ENCODE assay signal across 12 mouse cellular contexts in the genomic region with DNA sequence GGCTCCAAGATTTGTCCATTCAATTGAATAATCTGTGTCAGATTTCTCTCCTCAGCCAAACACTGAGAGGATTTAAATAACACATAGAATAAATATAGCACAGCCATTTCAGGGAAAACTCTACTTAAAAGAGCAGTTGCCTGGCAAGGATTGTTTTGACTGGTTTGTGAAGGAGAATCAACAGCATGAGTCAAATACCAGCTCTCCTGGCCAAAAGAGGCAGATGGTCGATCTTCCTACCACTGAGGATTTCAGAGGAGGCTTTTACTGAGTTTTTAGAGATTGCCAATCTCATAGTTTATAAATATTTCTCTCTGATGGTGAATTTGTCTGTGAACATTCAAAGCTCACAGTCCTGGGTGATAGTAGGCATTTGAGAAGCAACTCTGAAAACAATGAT. TPM values are rescaled to one million over a fixed set of nuclear protein-coding genes. Genes with fewer than 3 reads are reported as not detected.
A peak's percentile ranks its signal among the peaks of the same experiment; 100 is the strongest.
DNase-seq lines count a peak whose midpoint lies in the region; ATAC-seq and TF ChIP-seq lines count a peak whose summit lies in the region.
"Had no signal": no experiment of that assay in that cellular context is flagged by ENCODE, and none has a peak within 500 bp of the region (broad histone marks: within the 10 kb centered on the region; RNA-seq: fewer than 3 reads in every experiment).

No protein-coding gene starts in this region.

- no peak for TF ChIP-seq CTCF in forebrain, postnatal 0 days (IDR thresholded peaks at IDR 0.05; ENCODE audit: low read depth)

- WGBS in forebrain, postnatal 0 days: 49% methylated on average over 1 of the region's 1 CpGs
- WGBS in forebrain, embryonic 15.5 days: 54% methylated on average over 1 of the region's 1 CpGs

- no peak overlapping the region for H3K9ac ChIP-seq in forebrain, postnatal 0 days
- no peak overlapping the region for H3K9ac ChIP-seq in forebrain, embryonic 15.5 days (replicated peaks)
- H3K9ac ChIP-seq: lung, embryonic 14.5 days had no signal

- no peaks in the 10 kb centered on the region for H3K4me1 ChIP-seq in forebrain, postnatal 0 days (ENCODE audit: insufficient read depth)
- peaks cover 17% of the 10 kb centered on the region for H3K4me1 ChIP-seq in forebrain, embryonic 15.5 days
- H3K4me1 ChIP-seq: midbrain, embryonic 10.5 days had no signal

- H3K27me3 ChIP-seq in forebrain, postnatal 0 days (ENCODE audit: insufficient read depth, low read length): no peaks in the 10 kb centered on the region
- no peaks in the 10 kb centered on the region for H3K27me3 ChIP-seq in forebrain, embryonic 15.5 days

- no peaks in the 10 kb centered on the region for H3K9me3 ChIP-seq in forebrain, postnatal 0 days (ENCODE audit: low read length)
- H3K9me3 ChIP-seq in forebrain, embryonic 15.5 days: no peaks in the 10 kb centered on the region
- H3K9me3 ChIP-seq: midbrain, embryonic 10.5 days had no signal

- no peaks in the 10 kb centered on the region for H3K36me3 ChIP-seq in forebrain, postnatal 0 days (ENCODE audit: insufficient read depth)
- no peaks in the 10 kb centered on the region for H3K36me3 ChIP-seq in forebrain, embryonic 15.5 days
- H3K36me3 ChIP-seq: midbrain, embryonic 10.5 days had no signal

- no peak overlapping the region for H3K4me3 ChIP-seq in forebrain, postnatal 0 days (ENCODE audit: low read depth, low read length)
- no peak overlapping the region for H3K4me3 ChIP-seq in forebrain, embryonic 15.5 days
- H3K4me3 ChIP-seq: midbrain, embryonic 10.5 days had no signal

- no peak overlapping the region for H3K4me2 ChIP-seq in forebrain, postnatal 0 days (ENCODE audit: low read depth)
- H3K4me2 ChIP-seq in forebrain, embryonic 15.5 days (replicated peaks): no peak overlapping the region
- H3K4me2 ChIP-seq: lung, embryonic 14.5 days had no signal

- no peak overlapping the region for H3K27ac ChIP-seq in forebrain, postnatal 0 days (ENCODE audit: low read depth, low read length)
- no peak overlapping the region for H3K27ac ChIP-seq in forebrain, embryonic 15.5 days (replicated peaks)
- H3K27ac ChIP-seq: midbrain, embryonic 10.5 days had no signal

- ATAC-seq in forebrain, postnatal 0 days: peak; percentile 69
- ATAC-seq in forebrain, embryonic 15.5 days (replicated peaks): no peak

- intact Hi-C loops in gastrocnemius, postnatal 36 days (cut with DNase I): no loop called here

- peak; percentile 80 for DNase-seq in forebrain, postnatal 0 days
- peak; percentile 58 for DNase-seq in cerebellum, adult 9-11 months
- peak; percentile 56 for DNase-seq in layer of hippocampus, adult 9-11 months
- DNase-seq in right cerebral cortex, postnatal 25 days: peak; percentile 30
- DNase-seq in embryo, embryonic 11 days: no peak
- no peak for DNase-seq in gastrocnemius, postnatal 36 days
- DNase-seq in Muller cell, postnatal 12 days (ENCODE audit: inconsistent ontology term): no peak
- DNase-seq: gastrocnemius, postnatal 10 days; kidney, postnatal 10 days; lung, embryonic 14.5 days had no signal

RNA-seq across cellular contexts. Expression of gene Gas2, which starts 41.9 kb away (rescaled TPM):
- total RNA-seq in forebrain, postnatal 0 days (2014; rRNA removed): 17.5 and 51.6 TPM in 2 replicates
- 10.0 and 14.9 TPM in 2 replicates for polyA plus RNA-seq in forebrain, postnatal 0 days (2015; fragmentation: Nextera tagmentation; extraction: Ambion mirVana)
- polyA plus RNA-seq in forebrain, embryonic 15.5 days (2015; fragmentation: Nextera tagmentation; extraction: Ambion mirVana): 15.5 and 19.7 TPM in 2 replicates
- total RNA-seq in gastrocnemius, postnatal 36 days (2021): 1 to 10 TPM; 2.6 to 3.0 TPM

RNA-seq across cellular contexts. Expression of gene Fancf, which starts 42.2 kb away (rescaled TPM):
- total RNA-seq in forebrain, postnatal 0 days (2014; rRNA removed): 8.8 and 17.8 TPM in 2 replicates
- 9.1 TPM in 2 replicates for polyA plus RNA-seq in forebrain, postnatal 0 days (2015; fragmentation: Nextera tagmentation; extraction: Ambion mirVana)
- 11.2 and 11.8 TPM in 2 replicates for polyA plus RNA-seq in forebrain, embryonic 15.5 days (2015; fragmentation: Nextera tagmentation; extraction: Ambion mirVana)
- 1 to 10 TPM; 1.3 to 1.5 TPM for total RNA-seq in gastrocnemius, postnatal 36 days (2021)

Comparison
In these comparisons a context has a peak if more than half of its experiments do, and no peak if none do; other contexts are left out.
1. DNase-seq: peak in forebrain, postnatal 0 days (single experiment), cerebellum, adult 9-11 months (single experiment), layer of hippocampus, adult 9-11 months (single experiment) and right cerebral cortex, postnatal 25 days (single experiment); none in embryo, embryonic 11 days (single experiment), gastrocnemius, postnatal 36 days (0 of 2) and Muller cell, postnatal 12 days (single experiment).